Mouse (Mus musculus) limb, embryonic 14.5 days (tissue): ENCODE results near the gene Cdc37. TPM values are rescaled to one million over a fixed set of nuclear protein-coding genes. Genes with fewer than 3 reads are reported as not detected.

ENCODE experiments used
- ATAC-seq: fragments of 200-750 bp; cut with Nextera tagmentation; 2 replicates; pipeline ENCODE4 v1.8.0; 2017; ENCODE audit warnings: low read depth, moderate number of reproducible peaks, moderate TSS enrichment; ENCODE audit not compliant: low FRiP score
- DNase-seq: peaks from one replicate; pipeline ENCODE4 v3.0.0-alpha.2; 2015; ENCODE audit warnings: low spot score
- H3K27ac ChIP-seq: fragments of 300-500 bp; sonication (generic); replicated peaks from 2 replicates; pipeline ENCODE4 v1.5.1; 2014; ENCODE audit warnings: low read depth, mild to moderate bottlenecking, low read length, moderate library complexity, mixed read lengths
- H3K27me3 ChIP-seq: fragments of 300-500 bp; sonication (generic); 2 replicates; pipeline ENCODE4 v1.6.1; 2014; ENCODE audit warnings: low read length, mixed read lengths; ENCODE audit not compliant: control insufficient read depth, insufficient read depth
- H3K36me3 ChIP-seq: fragments of 300-500 bp; sonication (generic); 2 replicates; pipeline ENCODE4 v1.6.1; 2014; ENCODE audit warnings: mild to moderate bottlenecking, low read length, moderate library complexity, mixed read lengths; ENCODE audit not compliant: control insufficient read depth, insufficient read depth
- H3K4me1 ChIP-seq: fragments of 300-500 bp; sonication (generic); 2 replicates; pipeline ENCODE4 v1.6.1; 2014; ENCODE audit warnings: antibody characterized with exemption, low read length, mixed read lengths; ENCODE audit not compliant: control insufficient read depth, insufficient read depth
- H3K4me2 ChIP-seq: fragments of 300-500 bp; sonication (generic); replicated peaks from 2 replicates; pipeline ENCODE4 v1.6.1; 2014; ENCODE audit warnings: low read depth, mild to moderate bottlenecking, low read length, moderate library complexity; ENCODE audit not compliant: severe bottlenecking
- H3K4me3 ChIP-seq: fragments of 300-500 bp; sonication (generic); replicated peaks from 2 replicates; pipeline ENCODE4 v1.5.1; 2014; ENCODE audit warnings: low read length
- H3K9ac ChIP-seq: fragments of 300-500 bp; sonication (generic); 2 replicates; pipeline ENCODE4 v1.6.1; 2014; ENCODE audit warnings: mild to moderate bottlenecking, low read depth, low read length, moderate library complexity; ENCODE audit not compliant: severe bottlenecking
- H3K9me3 ChIP-seq: fragments of 300-500 bp; sonication (generic); 2 replicates; pipeline ENCODE4 v1.6.1; 2016; ENCODE audit warnings: low read length; ENCODE audit not compliant: control insufficient read depth
- POLR2A ChIP-seq: fragments of 200-500 bp; IDR thresholded peaks from 2 replicates; pipeline ENCODE4 v1.8.0; 2012; ENCODE audit warnings: inconsistent platforms, mild to moderate bottlenecking, moderate library complexity, borderline replicate concordance; ENCODE audit not compliant: insufficient read depth, insufficient read length; ENCODE audit errors: extremely low read depth
- WGBS: fragments of 180-500 bp; shearing (Covaris S2); extraction: QIAGEN DNeasy Blood & Tissue Kit; methylation state at CpG from one replicate; pipeline ENCODE4 v1.1.7; 2014; 5-methylcytosine and 5-hydroxymethylcytosine counted together
- polyA plus RNA-seq, 2 experiments: library from polyadenylated mRNA; depleted of rRNA in 1 of 2; stranded (reverse) in 1 of 2; unstranded in 1 of 2; fragments of >200 nt; fragmentation: Nextera tagmentation in 1 of 2; extraction: Ambion mirVana in 1 of 2; gene quantifications; 2 replicates each; pipeline versions ENCODE4 v1.2.1 to v1.2.3; 2012 to 2014

Cdc37 gene
- polyA plus RNA-seq, 2 experiments: 257 to 292 TPM

DNA sequence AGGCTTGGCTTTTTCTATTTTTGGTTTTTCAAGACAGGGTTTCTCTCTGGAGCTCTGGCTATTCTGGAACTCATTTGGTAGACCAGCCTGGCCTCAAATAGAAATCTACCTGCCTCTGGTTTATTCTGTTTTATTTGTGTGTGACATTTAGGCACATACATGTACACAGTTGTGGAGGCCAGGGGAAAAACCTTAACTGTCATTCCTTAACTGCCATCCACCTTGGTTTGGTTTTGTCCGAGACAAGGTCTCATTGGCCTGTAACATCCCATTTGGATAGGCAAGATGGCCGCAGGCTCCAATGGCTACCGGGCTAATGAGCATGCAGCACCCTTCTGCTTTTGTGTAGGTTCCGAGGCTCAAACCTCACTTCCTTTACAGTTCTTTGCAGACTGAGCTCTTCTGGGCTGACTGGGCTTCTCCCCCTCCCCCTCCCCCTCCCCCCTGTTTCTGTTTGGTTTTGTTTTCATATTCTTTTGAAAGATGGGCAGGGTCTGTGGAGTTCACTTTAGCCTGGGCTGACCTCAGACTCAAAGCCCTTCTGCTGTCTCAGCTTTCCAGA is 14.4 kb downstream of the Cdc37 start:
- ATAC-seq: no peak

DNA sequence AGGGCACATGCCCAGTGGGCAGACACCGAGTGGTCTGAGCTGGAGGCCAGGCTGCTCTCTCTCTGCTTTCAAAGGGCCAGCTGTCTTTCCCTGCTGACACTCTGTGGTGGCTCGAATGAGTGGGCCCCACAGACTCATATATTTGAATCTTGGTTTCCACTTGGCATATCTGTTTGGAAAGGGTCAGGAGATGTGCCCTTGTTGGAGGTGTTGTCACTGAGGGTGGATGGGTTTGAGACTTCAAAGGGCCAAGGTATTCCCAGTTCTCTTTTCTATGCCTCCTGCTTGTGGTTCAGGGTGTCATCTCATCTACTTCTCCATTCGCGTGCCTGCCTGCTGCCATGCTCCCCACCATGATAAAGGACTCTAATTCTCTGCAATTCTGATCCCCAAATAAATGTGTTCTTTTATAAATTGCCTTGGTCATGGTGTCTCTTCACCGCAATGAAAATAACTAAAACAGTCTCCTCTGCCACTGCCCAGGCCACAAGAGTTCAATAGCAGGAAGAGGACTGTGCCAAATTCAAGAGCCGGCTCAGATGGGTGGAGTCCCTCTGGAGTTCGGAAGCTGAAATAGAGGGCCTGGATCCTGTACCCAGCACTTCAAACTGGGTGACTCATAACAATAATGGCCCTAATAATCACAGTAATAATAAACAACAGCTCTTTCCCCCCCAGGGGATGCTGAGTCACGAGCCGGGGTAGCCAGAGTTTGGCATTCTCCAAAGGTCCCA is 15.0 kb downstream of the Cdc37 start:
- 68% methylated on average over 9 of the region's 9 CpGs for WGBS
- no peak for TF ChIP-seq POLR2A
- no peak overlapping the region for H3K27ac ChIP-seq

More for the DNA sequence above, 14.4 kb downstream of the Cdc37 start:
- H3K9ac ChIP-seq: no peak overlapping the region
- no peaks in the 10 kb centered on the region for H3K27me3 ChIP-seq
- H3K27ac ChIP-seq: no peak overlapping the region
- no peak overlapping the region for H3K4me2 ChIP-seq
- H3K4me3 ChIP-seq: no peak overlapping the region
- TF ChIP-seq POLR2A: no peak
- WGBS: 76% methylated on average over 4 of the region's 4 CpGs
- peaks cover 2% of the 10 kb centered on the region; the same call in 1 of the 2 replicates for H3K4me1 ChIP-seq
- H3K36me3 ChIP-seq: peaks cover 31% of the 10 kb centered on the region
- no peak for DNase-seq
- no peaks in the 10 kb centered on the region for H3K9me3 ChIP-seq

GRCm38 (mm10) chr9:21133064-21133707 is 16.6 kb downstream of the Cdc37 start:
- no peaks in the 10 kb centered on the region for H3K27me3 ChIP-seq
- H3K9ac ChIP-seq: no peak overlapping the region
- ATAC-seq (no peak), DNase-seq (no peak)
- H3K36me3 ChIP-seq: peaks cover 10% of the 10 kb centered on the region
- H3K4me1 ChIP-seq: peaks cover 5% of the 10 kb centered on the region; the same call in 1 of the 2 replicates
- H3K4me2 ChIP-seq: no peak overlapping the region
- TF ChIP-seq POLR2A: no peak
- WGBS: 74% methylated on average over 9 of the region's 9 CpGs
- H3K27ac ChIP-seq: no peak overlapping the region
- no peak overlapping the region for H3K4me3 ChIP-seq
- H3K9me3 ChIP-seq: no peaks in the 10 kb centered on the region

More for the DNA sequence above, 15.0 kb downstream of the Cdc37 start:
- H3K27me3 ChIP-seq: no peaks in the 10 kb centered on the region
- H3K9ac ChIP-seq: no peak overlapping the region
- no peaks in the 10 kb centered on the region for H3K9me3 ChIP-seq
- H3K4me1 ChIP-seq: peaks cover 5% of the 10 kb centered on the region; the same call in 1 of the 2 replicates
- peaks cover 25% of the 10 kb centered on the region for H3K36me3 ChIP-seq
- H3K4me3 ChIP-seq: no peak overlapping the region
- ATAC-seq (no peak), DNase-seq (no peak)
- no peak overlapping the region for H3K4me2 ChIP-seq

GRCm38 (mm10) chr9:21132102-21132775 is 17.5 kb downstream of the Cdc37 start:
- Histone ChIP-seq H3K4me2 (no peak overlapping the region), H3K27me3 (no peaks in the 10 kb centered on the region), H3K4me3 (no peak overlapping the region), H3K36me3 (peaks cover 8% of the 10 kb centered on the region), H3K9ac (no peak overlapping the region), H3K9me3 (no peaks in the 10 kb centered on the region), H3K4me1 (peaks cover 5% of the 10 kb centered on the region; the same call in 1 of the 2 replicates), H3K27ac (no peak overlapping the region)
- no peak for DNase-seq
- no peak for TF ChIP-seq POLR2A
- 80% methylated on average over 12 of the region's 12 CpGs for WGBS
- ATAC-seq: no peak
